Mouse (Mus musculus): ENCODE data around the gene Aurkc. TPM values are rescaled to one million over a fixed set of nuclear protein-coding genes. Genes with fewer than 3 reads are reported as not detected.

Gene Aurkc
- polyA plus RNA-seq, 1 experiment from 2014 or later, result not detected

Other genes with a start within 250 kb of the Aurkc start
- 13.1 and 14.1 TPM in 2 replicates for gene Zfp954, start 126.2 kb downstream of the Aurkc start, polyA plus RNA-seq (2015; fragmentation: Nextera tagmentation; extraction: Ambion mirVana)
- 2.2 and 3.5 TPM in 2 replicates for gene Zfp773, start 141.5 kb downstream of the Aurkc start, polyA plus RNA-seq (2015; fragmentation: Nextera tagmentation; extraction: Ambion mirVana)
- gene Zfp418, start 176.0 kb downstream of the Aurkc start, polyA plus RNA-seq (2015; fragmentation: Nextera tagmentation; extraction: Ambion mirVana), result 3.5 and 3.7 TPM in 2 replicates
- 8.9 and 11.9 TPM in 2 replicates for gene Zfp772, start 214.7 kb downstream of the Aurkc start, polyA plus RNA-seq (2015; fragmentation: Nextera tagmentation; extraction: Ambion mirVana)